Mouse (Mus musculus): ENCODE results near the gene Gm10139. TPM values are rescaled to one million over a fixed set of nuclear protein-coding genes. Genes with fewer than 3 reads are reported as not detected.
"Not testable (repeated sequence)": the region's sequence is repeated elsewhere in the genome, so short reads cannot be mapped to it uniquely, and the experiment has no call there.

Gm10139 gene
- total RNA-seq (2017), result not detected in 2 replicates

GRCm38 (mm10) chr13:65512378-65512777 is at the start of gene Gm10139:
Gene Gm10139 (plus strand): TSS chr13:65512678.
- ATAC-seq (replicated peaks in 1 of 2; ENCODE audit: insufficient read depth in 1 of 2, low FRiP score in 2 of 2, low TSS enrichment in 1 of 2, low read depth in 1 of 2, poor library complexity in 2 of 2, severe bottlenecking in 2 of 2), result not testable (repeated sequence)

- ATAC-seq (replicated peaks in 1 of 2; ENCODE audit: insufficient read depth in 1 of 2, low FRiP score in 2 of 2, low TSS enrichment in 1 of 2, low read depth in 1 of 2, poor library complexity in 2 of 2, severe bottlenecking in 2 of 2), result not testable (repeated sequence)
These were observed 45.2 kb downstream of the Gm10139 start for GRCm38 (mm10) chr13:65557636-65558035.

Other genes with a start within 250 kb of the Gm10139 start
- 66.9 and 73.8 TPM in 2 replicates for gene Zfp369, start 233.9 kb upstream of the Gm10139 start, total RNA-seq (2017)